Mouse (Mus musculus) bone marrow macrophage, adult 2 months (primary cell): ENCODE results near the gene Psrc1.

Source experiments
- CTCF ChIP-seq: IDR thresholded peaks from 2 replicates; pipeline ENCODE4 v1.5.1; 2012; ENCODE audit warnings: low read depth, mild to moderate bottlenecking, low read length, moderate library complexity
- POLR2A ChIP-seq: IDR thresholded peaks from 2 replicates; pipeline ENCODE4 v1.6.1; 2012; ENCODE audit warnings: mild to moderate bottlenecking, low read depth, low read length, borderline replicate concordance

- no peak for TF ChIP-seq CTCF
- TF ChIP-seq POLR2A, result no peak
Observed at GRCm38 (mm10) chr3:108413634-108414360, 30.2 kb downstream of the Psrc1 start.
